Mouse (Mus musculus): ENCODE data around the gene Suclg2.

GRCm38 (mm10) chr6:95679261-95679660 is 39.3 kb downstream of the Suclg2 start:
- no peak for TF ChIP-seq CTCF (conservative IDR thresholded peaks at IDR 0.05; ENCODE audit: low read length)
- TF ChIP-seq NANOG (IDR thresholded peaks at IDR 0.05; ENCODE audit: borderline replicate concordance, low read length) = no peak

All from E14TG2a.4 (cell line).